Mouse (Mus musculus) testis, adult 2 months (tissue): Measurements from ENCODE around the gene Xylt1.

ENCODE experiments used
- CTCF ChIP-seq: fragments of 200-500 bp; IDR thresholded peaks from 2 replicates; pipeline ENCODE4 v1.5.1; 2012; ENCODE audit warnings: low read depth, mild to moderate bottlenecking, inconsistent platforms, low read length, moderate library complexity; ENCODE audit not compliant: control insufficient read depth, insufficient read depth, insufficient replicate concordance
- POLR2A ChIP-seq: fragments of 200-500 bp; IDR thresholded peaks from 2 replicates; pipeline ENCODE4 v1.6.1; 2012; ENCODE audit warnings: low read depth, mild to moderate bottlenecking, inconsistent platforms, low read length, moderate library complexity; ENCODE audit not compliant: control insufficient read depth

- TF ChIP-seq CTCF (no peak), POLR2A (no peak)
These were observed 287.4 kb downstream of the Xylt1 start for GRCm38 (mm10) chr7:117668226-117668625.
